Mouse (Mus musculus): ENCODE measurements around the gene Fah.

DNA sequence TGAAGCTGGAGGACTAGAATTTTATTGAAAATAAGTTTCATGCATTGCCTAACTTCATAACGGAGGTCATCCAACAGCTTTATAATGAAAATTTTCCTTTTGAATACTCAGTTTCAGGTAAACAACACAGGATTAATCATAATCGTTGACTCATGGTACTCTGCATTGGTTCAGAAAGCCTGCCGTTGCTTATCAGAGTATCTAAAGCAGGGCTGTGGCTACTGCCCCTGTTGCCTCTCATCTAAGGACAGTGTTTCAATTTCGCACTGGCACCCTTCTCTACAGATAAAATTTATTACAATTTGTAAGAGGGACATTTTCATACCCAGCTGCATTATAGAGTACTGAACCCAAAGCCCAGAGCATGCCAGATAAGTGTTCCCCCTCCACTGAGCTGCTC, 5.9 kb upstream of the Fah start:
- no peak for TF ChIP-seq POLR2A (IDR thresholded peaks at IDR 0.05; ENCODE audit: low read depth, low read length)
- TF ChIP-seq CTCF (IDR thresholded peaks at IDR 0.05; ENCODE audit: extremely low read depth, insufficient read depth, insufficient read length, insufficient replicate concordance), result no peak

All from spleen, adult 2 months (tissue).